Comparison of ENCODE assay signal across 16 mouse cellular contexts in the genomic region with DNA sequence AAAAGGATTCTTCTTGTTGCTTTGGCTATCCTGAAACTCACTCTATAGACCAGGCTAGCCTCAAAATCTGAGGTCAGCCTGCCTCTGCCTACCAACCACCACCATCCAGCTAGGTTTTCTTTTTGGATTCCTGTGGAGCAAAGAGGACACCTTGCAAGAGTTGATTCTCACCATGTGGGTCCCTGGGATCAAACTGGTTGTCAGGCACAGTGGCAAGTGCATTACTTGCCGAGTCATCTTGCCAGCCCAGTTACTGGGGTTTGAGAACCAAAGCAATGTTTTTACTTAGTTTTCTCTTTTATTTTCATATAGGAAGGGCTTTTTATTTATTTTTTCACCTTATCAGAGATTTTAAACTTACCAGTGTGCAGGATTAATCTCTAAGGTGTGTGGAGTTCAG. TPM values are rescaled to one million over a fixed set of nuclear protein-coding genes. Genes with fewer than 3 reads are reported as not detected.
A peak's percentile ranks its signal among the peaks of the same experiment; 100 is the strongest.
DNase-seq lines count a peak whose midpoint lies in the region; ATAC-seq and TF ChIP-seq lines count a peak whose summit lies in the region.
"Had no signal": no experiment of that assay in that cellular context is flagged by ENCODE, and none has a peak within 500 bp of the region (broad histone marks: within the 10 kb centered on the region; RNA-seq: fewer than 3 reads in every experiment).

No protein-coding gene starts in this region.

- no peak for TF ChIP-seq CTCF in liver, postnatal 0 days (IDR thresholded peaks at IDR 0.05; ENCODE audit: low read depth)

- no peaks in the 10 kb centered on the region for H3K9me3 ChIP-seq in liver, embryonic 11.5 days (ENCODE audit: control insufficient read depth, low read length)
- H3K9me3 ChIP-seq in liver, embryonic 13.5 days (replicated peaks): no peaks in the 10 kb centered on the region
- H3K9me3 ChIP-seq in liver, postnatal 0 days (ENCODE audit: low read length): no peaks in the 10 kb centered on the region
- H3K9me3 ChIP-seq in hindbrain, embryonic 11.5 days (ENCODE audit: control insufficient read depth, low read length): no peaks in the 10 kb centered on the region
- H3K9me3 ChIP-seq: forebrain, embryonic 12.5 days; heart, embryonic 15.5 days; hindbrain, embryonic 10.5 days; hindbrain, embryonic 15.5 days had no signal

- no peak for TF ChIP-seq EP300 in liver, postnatal 0 days (IDR thresholded peaks at IDR 0.05; ENCODE audit: low read depth)

- ATAC-seq in liver, embryonic 11.5 days (replicated peaks; ENCODE audit: low FRiP score): no peak
- peak; percentile 62 for ATAC-seq in erythroblast, adult 5-6 weeks (replicated peaks; ENCODE audit: low FRiP score, poor library complexity, severe bottlenecking)
- ATAC-seq in liver, embryonic 13.5 days (ENCODE audit: low read depth): peak; percentile 62
- ATAC-seq in liver, postnatal 0 days: peak; percentile 48
- ATAC-seq in hindbrain, embryonic 11.5 days (ENCODE audit: low FRiP score): no peak
- ATAC-seq in granulocyte monocyte progenitor cell, adult 5-6 weeks (replicated peaks; ENCODE audit: poor library complexity, severe bottlenecking): no peak

- DNase-seq in liver: peak; percentile 71
- DNase-seq in liver, embryonic 11.5 days (ENCODE audit: low spot score): no peak
- peak; percentile 34 for DNase-seq in liver, embryonic 13.5 days
- no peak for DNase-seq in liver, postnatal 0 days
- DNase-seq in urinary bladder, adult 18-20 months (ENCODE audit: low spot score in 2 of 2): no peak
- DNase-seq in hindbrain, embryonic 11.5 days (ENCODE audit: low spot score): no peak
- DNase-seq: gastrocnemius, postnatal 36 days had no signal

- no peak overlapping the region for H3K9ac ChIP-seq in liver, embryonic 11.5 days (ENCODE audit: low read depth, low read length)
- H3K9ac ChIP-seq in liver, embryonic 13.5 days: peak overlapping the region; percentile 54
- H3K9ac ChIP-seq in liver, postnatal 0 days (replicated peaks): no peak overlapping the region
- no peak overlapping the region for H3K9ac ChIP-seq in hindbrain, embryonic 11.5 days (ENCODE audit: low read depth, low read length)
- H3K9ac ChIP-seq: forebrain, embryonic 12.5 days; heart, embryonic 15.5 days; hindbrain, embryonic 15.5 days had no signal

- H3K36me3 ChIP-seq in liver, embryonic 11.5 days (ENCODE audit: control insufficient read depth, insufficient read depth, low read length): peaks cover 1% of the 10 kb centered on the region; the same call in 1 of the 2 replicates
- peaks cover 20% of the 10 kb centered on the region for H3K36me3 ChIP-seq in liver, embryonic 13.5 days
- H3K36me3 ChIP-seq in liver, postnatal 0 days (replicated peaks; ENCODE audit: insufficient read depth, low read length): peaks cover 8% of the 10 kb centered on the region
- H3K36me3 ChIP-seq in hindbrain, embryonic 11.5 days (ENCODE audit: control insufficient read depth, insufficient read depth, low read length): no peaks in the 10 kb centered on the region
- H3K36me3 ChIP-seq: forebrain, embryonic 12.5 days; heart, embryonic 15.5 days; hindbrain, embryonic 10.5 days; hindbrain, embryonic 15.5 days had no signal

- no peak overlapping the region for H3K4me3 ChIP-seq in liver, embryonic 11.5 days (ENCODE audit: low read depth, low read length)
- no peak overlapping the region for H3K4me3 ChIP-seq in liver, embryonic 13.5 days (replicated peaks)
- H3K4me3 ChIP-seq in liver, postnatal 0 days (ENCODE audit: low read depth, low read length): no peak overlapping the region
- H3K4me3 ChIP-seq in hindbrain, embryonic 11.5 days (ENCODE audit: low read depth, low read length): no peak overlapping the region
- H3K4me3 ChIP-seq: forebrain, embryonic 12.5 days; gastrocnemius, adult 2 months; heart, adult 2 months; heart, embryonic 15.5 days; hindbrain, embryonic 10.5 days; hindbrain, embryonic 15.5 days had no signal

- no peak overlapping the region for H3K27ac ChIP-seq in liver, embryonic 11.5 days (ENCODE audit: low read depth, low read length)
- peak overlapping the region; percentile 74 for H3K27ac ChIP-seq in liver, embryonic 13.5 days
- H3K27ac ChIP-seq in liver, postnatal 0 days (ENCODE audit: low read depth): peak overlapping the region; percentile 62; the same call in 1 of the 2 replicates
- H3K27ac ChIP-seq in hindbrain, embryonic 11.5 days (ENCODE audit: low read depth, low read length): no peak overlapping the region
- H3K27ac ChIP-seq: forebrain, embryonic 12.5 days; gastrocnemius, adult 2 months; heart, adult 2 months; hindbrain, embryonic 10.5 days; hindbrain, embryonic 15.5 days had no signal

- peaks cover 38% of the 10 kb centered on the region for H3K4me1 ChIP-seq in liver, embryonic 11.5 days (replicated peaks; ENCODE audit: control insufficient read depth, insufficient read depth, low read length)
- peaks cover 83% of the 10 kb centered on the region for H3K4me1 ChIP-seq in liver, embryonic 13.5 days (replicated peaks)
- H3K4me1 ChIP-seq in liver, postnatal 0 days (ENCODE audit: insufficient read depth): peaks cover 61% of the 10 kb centered on the region
- 0 out of 2 replicates have a peak, but pooled peaks cover 2% of the 10 kb centered on the region for H3K4me1 ChIP-seq in hindbrain, embryonic 11.5 days (replicated peaks; ENCODE audit: control insufficient read depth, insufficient read depth, low read length)

- WGBS in liver, embryonic 11.5 days: 85% methylated on average over 1 of the region's 1 CpGs
- 74% methylated on average over 1 of the region's 1 CpGs for WGBS in liver, embryonic 13.5 days (ENCODE audit: insufficient replicate concordance)
- WGBS in liver, postnatal 0 days (ENCODE audit: insufficient replicate concordance): 75% methylated on average over 1 of the region's 1 CpGs
- WGBS in hindbrain, embryonic 11.5 days: 92% methylated on average over 1 of the region's 1 CpGs

- no peak overlapping the region for H3K4me2 ChIP-seq in liver, embryonic 11.5 days
- peak overlapping the region; percentile 45 for H3K4me2 ChIP-seq in liver, embryonic 13.5 days
- H3K4me2 ChIP-seq in liver, postnatal 0 days (ENCODE audit: low read depth, low read length): no peak overlapping the region
- no peak overlapping the region for H3K4me2 ChIP-seq in hindbrain, embryonic 11.5 days (replicated peaks; ENCODE audit: low read depth, low read length)
- H3K4me2 ChIP-seq: forebrain, embryonic 12.5 days; heart, embryonic 11.5 days; heart, embryonic 15.5 days; hindbrain, embryonic 15.5 days had no signal

- H3K27me3 ChIP-seq in liver, embryonic 11.5 days (replicated peaks; ENCODE audit: control insufficient read depth, insufficient read depth, low read length): no peaks in the 10 kb centered on the region
- H3K27me3 ChIP-seq in liver, embryonic 13.5 days: no peaks in the 10 kb centered on the region
- no peaks in the 10 kb centered on the region for H3K27me3 ChIP-seq in liver, postnatal 0 days (ENCODE audit: insufficient read depth, low read length)
- H3K27me3 ChIP-seq in hindbrain, embryonic 11.5 days (ENCODE audit: control insufficient read depth, insufficient read depth, low read length): no peaks in the 10 kb centered on the region
- H3K27me3 ChIP-seq: forebrain, embryonic 12.5 days; heart, embryonic 15.5 days; hindbrain, embryonic 15.5 days had no signal

RNA-seq across cellular contexts. Expression of a gene that starts 5.9 kb away (rescaled TPM):
- polyA plus RNA-seq in liver, embryonic 11.5 days (2014; fragmentation: Nextera tagmentation; extraction: Ambion mirVana): 92.2 and 109 TPM in 2 replicates
- total RNA-seq in erythroblast, adult 5-6 weeks (2015; ENCODE audit: low replicate concordance): 342 and 346 TPM in 2 replicates
- 603 and 703 TPM in 2 replicates for total RNA-seq in erythroblast, adult 5-6 weeks (2017; ENCODE audit: low replicate concordance)
- 81.9 and 106 TPM in 2 replicates for polyA plus RNA-seq in liver, embryonic 13.5 days (2015; fragmentation: Nextera tagmentation; extraction: Ambion mirVana)
- 62.7 and 69.6 TPM in 2 replicates for polyA plus RNA-seq in liver, postnatal 0 days (2015; fragmentation: Nextera tagmentation; extraction: Ambion mirVana)
- polyA plus RNA-seq in hindbrain, embryonic 11.5 days (2014; fragmentation: Nextera tagmentation; extraction: Ambion mirVana): 31.7 and 33.4 TPM in 2 replicates
- total RNA-seq in granulocyte monocyte progenitor cell, adult 5-6 weeks (2014; fragmentation: Nextera tagmentation): 36.4 and 42.5 TPM in 2 replicates
- total RNA-seq in granulocyte monocyte progenitor cell, adult 5-6 weeks (2017): 85.3 and 88.6 TPM in 2 replicates

Comparison
In these comparisons a context has a peak if more than half of its experiments do, and no peak if none do; other contexts are left out.
1. DNase-seq: peak in liver (single experiment) and liver, embryonic 13.5 days (single experiment); none in liver, embryonic 11.5 days (single experiment), liver, postnatal 0 days (single experiment), urinary bladder, adult 18-20 months (0 of 2) and hindbrain, embryonic 11.5 days (single experiment).
2. ATAC-seq: peak in erythroblast, adult 5-6 weeks (single experiment), liver, embryonic 13.5 days (single experiment) and liver, postnatal 0 days (single experiment); none in liver, embryonic 11.5 days (single experiment), hindbrain, embryonic 11.5 days (single experiment) and granulocyte monocyte progenitor cell, adult 5-6 weeks (single experiment).
3. H3K27ac ChIP-seq: peak in liver, embryonic 13.5 days (single experiment) and liver, postnatal 0 days (single experiment); none in liver, embryonic 11.5 days (single experiment) and hindbrain, embryonic 11.5 days (single experiment).